Comparison of ENCODE assay signal across 25 mouse cellular contexts in the genomic region with DNA sequence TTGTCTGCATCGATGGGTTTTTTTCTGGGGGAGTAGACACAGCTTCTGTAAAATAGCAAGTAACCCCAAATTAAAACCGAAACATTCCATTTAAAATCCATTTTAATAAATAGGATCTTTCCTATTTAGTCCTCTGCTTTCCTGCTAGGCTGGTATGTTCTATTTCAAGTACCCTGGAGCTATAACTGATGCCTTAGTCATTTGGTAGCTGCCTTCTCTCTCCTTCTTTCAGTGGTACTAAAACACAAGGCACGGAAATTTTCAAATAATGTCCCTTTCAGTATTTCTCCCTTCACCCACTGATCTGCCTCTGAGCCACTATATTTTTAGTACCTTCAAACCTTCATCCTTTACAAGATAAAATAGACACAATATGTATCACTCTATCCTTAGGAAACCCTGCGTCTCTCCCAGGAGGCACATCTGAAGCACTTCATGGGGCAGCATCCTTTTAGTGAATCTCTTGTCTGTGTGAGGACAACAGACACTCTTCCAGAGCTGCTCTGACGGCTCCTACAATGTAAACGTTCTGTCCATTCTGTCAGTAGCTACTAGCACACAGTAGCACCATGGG.
"Had no signal": no experiment of that assay in that cellular context is flagged by ENCODE, and none has a peak within 500 bp of the region (broad histone marks: within the 10 kb centered on the region; RNA-seq: fewer than 3 reads in every experiment).

No protein-coding gene starts in this region.

- DNase-seq: gastrocnemius, adult 2 months; gastrocnemius, postnatal 10 days; gastrocnemius, postnatal 25 days; heart, adult 18-20 months; heart, postnatal 14 days; heart, postnatal 36 days; kidney, adult 11 months; kidney, adult 2 months; kidney, adult 9 months; kidney, postnatal 14 days; kidney, postnatal 36 days; layer of hippocampus, adult 9-11 months; layer of hippocampus, postnatal 36 days; left cerebral cortex, postnatal 4 days had no signal

- H3K4me3 ChIP-seq: gastrocnemius, adult 2 months; heart, embryonic 13.5 days; heart, embryonic 15.5 days; hindbrain, embryonic 13.5 days; kidney, embryonic 15.5 days; limb, embryonic 13.5 days; limb, embryonic 15.5 days; liver, embryonic 12.5 days had no signal

- ATAC-seq: hindbrain, postnatal 0 days; intestine, embryonic 16.5 days; liver, embryonic 12.5 days had no signal

- H3K27ac ChIP-seq: gastrocnemius, adult 2 months; heart, embryonic 13.5 days; heart, embryonic 15.5 days; hindbrain, embryonic 13.5 days; hindbrain, postnatal 0 days; kidney, embryonic 15.5 days; kidney, postnatal 0 days; limb, embryonic 13.5 days; limb, embryonic 15.5 days; liver, embryonic 12.5 days; liver, embryonic 14.5 days had no signal
